In genomic region chr17:85981869-85982268, GRCm38 (mm10) we compare ENCODE assay signal across 21 mouse cellular contexts.
DNase-seq lines count a peak whose midpoint lies in the region; TF ChIP-seq lines count a peak whose summit lies in the region.
"Had no signal": no experiment of that assay in that cellular context is flagged by ENCODE, and none has a peak within 500 bp of the region (broad histone marks: within the 10 kb centered on the region; RNA-seq: fewer than 3 reads in every experiment).

No protein-coding gene starts in this region.

- no peaks in the 10 kb centered on the region for H3K9me3 ChIP-seq in MEL (replicated peaks; ENCODE audit: insufficient read depth, low read length)
- H3K9me3 ChIP-seq: embryonic facial prominence, embryonic 15.5 days; forebrain, embryonic 10.5 days; forebrain, embryonic 12.5 days; G1E had no signal

- H3K27me3 ChIP-seq in MEL (ENCODE audit: control insufficient read depth in 1 of 2, insufficient read depth in 2 of 2, low read length in 2 of 2) = no peaks in the 10 kb centered on the region
- H3K27me3 ChIP-seq: embryonic facial prominence, embryonic 13.5 days; embryonic facial prominence, embryonic 15.5 days; forebrain, embryonic 12.5 days had no signal

- H3K36me3 ChIP-seq in MEL (ENCODE audit: control insufficient read depth in 1 of 2, insufficient read depth in 2 of 2, low read length in 2 of 2) = peaks cover 0 to 6% of the 10 kb centered on the region in 2 experiments; a peak in 3 of 4 replicates
- H3K36me3 ChIP-seq: embryonic facial prominence, embryonic 15.5 days had no signal

- TF ChIP-seq EP300 in MEL (IDR thresholded peaks at IDR 0.05; ENCODE audit: low read depth in 1 of 2, low read length in 2 of 2) = no peak

- H3K4me3 ChIP-seq in MEL (ENCODE audit: control insufficient read depth in 1 of 2, insufficient read depth in 1 of 2, low read depth in 2 of 2, low read length in 2 of 2) = no peak overlapping the region
- H3K4me3 ChIP-seq: embryonic facial prominence, embryonic 13.5 days; embryonic facial prominence, embryonic 15.5 days; erythroblast, embryonic 14.5 days; forebrain, embryonic 10.5 days; forebrain, embryonic 12.5 days had no signal

- no peaks in the 10 kb centered on the region for H3K79me2 ChIP-seq in MEL (ENCODE audit: control insufficient read depth, insufficient read depth, low read length, poor library complexity)

- no peak overlapping the region for H3K9ac ChIP-seq in MEL (ENCODE audit: control insufficient read depth, low read depth, low read length, poor library complexity, severe bottlenecking)
- H3K9ac ChIP-seq: embryonic facial prominence, embryonic 13.5 days; embryonic facial prominence, embryonic 15.5 days; forebrain, embryonic 12.5 days had no signal

- H3K4me1 ChIP-seq in MEL (ENCODE audit: control insufficient read depth in 1 of 2, insufficient read depth in 2 of 2, low read length in 2 of 2) = peaks cover 8 to 13% of the 10 kb centered on the region in 2 experiments
- H3K4me1 ChIP-seq: forebrain, embryonic 12.5 days had no signal

- no peak for TF ChIP-seq POLR2A in MEL (IDR thresholded peaks at IDR 0.05; ENCODE audit: control insufficient read depth in 1 of 2, insufficient read depth in 1 of 2, low read depth in 1 of 2, low read length in 2 of 2, poor library complexity in 1 of 2)

- no peak for TF ChIP-seq RAD21 in MEL (IDR thresholded peaks at IDR 0.05; ENCODE audit: low read depth, low read length)

- H3K27ac ChIP-seq in MEL (ENCODE audit: control insufficient read depth, low read depth, low read length) = no peak overlapping the region
- H3K27ac ChIP-seq: embryonic facial prominence, embryonic 13.5 days; embryonic facial prominence, embryonic 15.5 days; forebrain, embryonic 10.5 days; forebrain, embryonic 12.5 days had no signal

- peak; percentile 30 for DNase-seq in heart, adult 11 months
- DNase-seq in heart, adult 9 months (ENCODE audit: low spot score in 2 of 2) = no peak
- peak; percentile 18 for DNase-seq in 416B (ENCODE audit: low read depth)
- peak; percentile 16 for DNase-seq in MEL (ENCODE audit: low read depth, low spot score)
- no peak for DNase-seq in ovary, adult 18-20 months (ENCODE audit: low spot score)
- DNase-seq: adrenal gland, adult 2 months; adrenal gland, postnatal 10 days; adrenal gland, postnatal 25 days; cerebellum, adult 11 months; cerebellum, adult 18-20 months; cerebellum, adult 8-10 months; cerebellum, adult 9-11 months; cerebellum, postnatal 14 days; cerebellum, postnatal 36 days; embryo, embryonic 11 days had no signal

- no peak for TF ChIP-seq CTCF in MEL (IDR thresholded peaks at IDR 0.05 in 2 of 3, conservative IDR thresholded peaks at IDR 0.05 in 1 of 3; ENCODE audit: control insufficient read depth in 1 of 3, insufficient read depth in 1 of 3, low read depth in 2 of 3, low read length in 3 of 3, poor library complexity in 1 of 3, severe bottlenecking in 1 of 3)

TF ChIP-seq in MEL, 35 proteins besides CTCF, POLR2A, EP300 and RAD21:
- TF ChIP-seq USF1 (IDR thresholded peaks at IDR 0.05; ENCODE audit: low read depth, low read length) = no peak
- TF ChIP-seq MYC (IDR thresholded peaks at IDR 0.05; ENCODE audit: low read depth, low read length) = no peak
- no peak for TF ChIP-seq E2F4 (IDR thresholded peaks at IDR 0.05; ENCODE audit: borderline replicate concordance, low read depth, low read length)
- TF ChIP-seq MAZ (IDR thresholded peaks at IDR 0.05; ENCODE audit: low read depth, low read length) = no peak
- TF ChIP-seq SIN3A (IDR thresholded peaks at IDR 0.05; ENCODE audit: low read length) = no peak
- no peak for TF ChIP-seq ZKSCAN1 (IDR thresholded peaks at IDR 0.05; ENCODE audit: low read depth, low read length)
- no peak for TF ChIP-seq UBTF (IDR thresholded peaks at IDR 0.05; ENCODE audit: borderline replicate concordance, insufficient read depth, low read depth, low read length)
- TF ChIP-seq ZC3H11A (IDR thresholded peaks at IDR 0.05; ENCODE audit: low read depth, low read length) = no peak

Comparison
In these comparisons a context has a peak if more than half of its experiments do, and no peak if none do; other contexts are left out.
1. DNase-seq: peak in heart, adult 11 months (single experiment), 416B (single experiment) and MEL (single experiment); none in heart, adult 9 months (0 of 2) and ovary, adult 18-20 months (single experiment).